Mouse (Mus musculus): ENCODE measurements around the gene Gm21958. TPM values are rescaled to one million over a fixed set of nuclear protein-coding genes. Genes with fewer than 3 reads are reported as not detected.
"Not testable (repeated sequence)": the region's sequence is repeated elsewhere in the genome, so short reads cannot be mapped to it uniquely, and the experiment has no call there.

Gm21958 gene
- polyA plus RNA-seq, 1 experiment from 2014 or later = 0.56 TPM

- Histone ChIP-seq H3K4me2 (replicated peaks) (no peak overlapping the region), H3K9ac (replicated peaks) (no peak overlapping the region), H3K9me3 (no peaks in the 10 kb centered on the region), H3K27ac (replicated peaks) (no peak overlapping the region), H3K36me3 (peaks cover 70% of the 10 kb centered on the region), H3K27me3 (no peaks in the 10 kb centered on the region), H3K4me1 (no peaks in the 10 kb centered on the region), H3K4me3 (no peak overlapping the region)
- ATAC-seq (replicated peaks) = no peak
- 95% methylated on average over 6 of the region's 6 CpGs for WGBS
Measured at GRCm38 (mm10) chr3:54715461-54715860, 1.3 kb upstream of the Gm21958 start.

DNA sequence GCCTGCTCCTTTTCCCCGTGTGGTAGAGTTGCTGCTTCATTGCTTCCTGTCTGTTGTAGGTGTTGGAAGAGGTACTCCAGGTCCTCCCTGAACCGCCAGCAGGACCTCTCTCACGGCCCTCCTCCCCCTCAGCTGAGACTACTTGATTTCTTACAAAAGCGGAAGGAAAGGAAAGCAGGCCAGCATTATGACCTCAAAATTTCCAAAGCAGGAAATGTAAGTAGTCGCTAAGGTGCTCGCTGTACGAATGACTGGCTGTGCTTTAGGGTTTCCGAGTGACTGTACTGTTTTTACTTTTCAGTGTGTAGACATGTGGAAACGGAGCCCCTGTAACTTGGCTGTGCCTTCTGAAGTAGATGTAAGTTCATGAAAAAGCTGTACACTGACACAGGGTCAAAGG is 5.2 kb downstream of the Gm21958 start:
- Histone ChIP-seq H3K4me3 (no peak overlapping the region), H3K4me1 (no peaks in the 10 kb centered on the region), H3K27me3 (no peaks in the 10 kb centered on the region), H3K9me3 (no peaks in the 10 kb centered on the region), H3K4me2 (replicated peaks) (no peak overlapping the region), H3K27ac (replicated peaks) (no peak overlapping the region), H3K36me3 (peaks cover 80% of the 10 kb centered on the region), H3K9ac (replicated peaks) (no peak overlapping the region)
- WGBS = 89% methylated on average over 9 of the region's 9 CpGs
- no peak for ATAC-seq (replicated peaks)

DNA sequence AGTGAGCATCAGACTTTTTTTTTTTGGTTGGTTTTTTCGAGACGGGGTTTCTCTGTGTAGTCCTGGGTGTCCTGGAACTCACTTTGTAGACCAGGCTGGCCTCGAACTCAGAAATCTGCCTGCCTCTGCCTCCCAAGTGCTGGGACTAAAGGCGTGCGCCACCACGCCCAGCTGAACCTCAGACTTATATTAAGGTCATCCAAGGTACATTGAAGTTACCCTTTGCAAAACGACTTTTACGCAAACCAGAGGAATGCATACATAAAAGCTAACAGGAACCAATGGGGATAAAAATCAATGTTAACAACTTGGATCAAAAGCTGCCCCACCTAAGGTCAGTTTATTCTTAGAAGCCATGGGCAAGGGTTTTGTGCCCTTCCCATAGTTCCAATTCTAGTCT is 10.0 kb downstream of the Gm21958 start:
- not testable (repeated sequence) for H3K4me2 ChIP-seq (replicated peaks); H3K27me3 ChIP-seq; H3K4me1 ChIP-seq; H3K9me3 ChIP-seq; H3K4me3 ChIP-seq; H3K9ac ChIP-seq (replicated peaks); H3K27ac ChIP-seq (replicated peaks); ATAC-seq (replicated peaks)
- WGBS = over 99% methylated on average over 8 of the region's 8 CpGs
- H3K36me3 ChIP-seq = peaks cover 77% of the 10 kb centered on the region

DNA sequence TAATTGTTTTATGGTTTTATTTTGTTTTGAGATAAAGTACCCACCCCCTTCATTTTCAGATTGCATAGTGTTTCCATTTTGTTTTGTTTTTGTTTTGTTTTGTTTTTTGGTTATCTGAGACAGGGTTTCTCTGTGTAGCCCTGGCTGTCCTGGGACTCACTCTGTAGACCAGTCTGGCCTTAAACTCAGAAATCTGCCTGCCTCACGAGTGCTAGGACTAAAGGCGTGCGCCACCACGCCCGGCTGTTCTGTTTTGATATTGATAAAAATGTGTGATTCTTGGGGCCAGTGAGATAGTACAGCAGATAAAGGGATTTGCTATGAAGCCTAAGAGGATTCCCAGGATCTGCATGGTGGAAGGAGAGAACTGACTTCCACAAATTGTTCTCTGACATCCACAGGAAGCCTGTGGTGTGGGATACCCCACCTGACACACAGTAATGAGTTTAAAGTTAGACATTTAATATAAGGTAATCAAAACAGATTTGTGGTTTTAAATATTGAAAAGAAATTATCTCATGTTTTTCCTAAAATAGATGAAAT is 14.3 kb downstream of the Gm21958 start:
- no peak for ATAC-seq (replicated peaks)
- no peaks in the 10 kb centered on the region for H3K9me3 ChIP-seq
- H3K4me2 ChIP-seq (replicated peaks) = no peak overlapping the region
- H3K4me1 ChIP-seq = peaks cover 1% of the 10 kb centered on the region; the same call in 1 of the 2 replicates
- no peak overlapping the region for H3K4me3 ChIP-seq
- no peaks in the 10 kb centered on the region for H3K27me3 ChIP-seq
- peaks cover 56% of the 10 kb centered on the region for H3K36me3 ChIP-seq
- H3K9ac ChIP-seq (replicated peaks) = no peak overlapping the region
- no peak overlapping the region for H3K27ac ChIP-seq (replicated peaks)
- 91% methylated on average over 5 of the region's 5 CpGs for WGBS

- ATAC-seq (replicated peaks) = no peak
- Histone ChIP-seq H3K27ac (replicated peaks) (peak overlapping the region; percentile 77), H3K27me3 (no peaks in the 10 kb centered on the region), H3K36me3 (peaks cover 12% of the 10 kb centered on the region), H3K4me3 (peak overlapping the region; percentile 72), H3K4me2 (replicated peaks) (peak overlapping the region; percentile 51), H3K9ac (replicated peaks) (peak overlapping the region; percentile 62), H3K4me1 (peaks cover 15% of the 10 kb centered on the region), H3K9me3 (no peaks in the 10 kb centered on the region)
- 0% methylated on average over 8 of the region's 8 CpGs for WGBS
Measured at GRCm38 (mm10) chr3:54693056-54693415, 21.1 kb downstream of the Gm21958 start.

GRCm38 (mm10) chr3:54692202-54693055 is 21.7 kb downstream of the Gm21958 start, which contains the start of gene Supt20:
TSS of gene Supt20 (plus strand) at chr3:54692807.
- Histone ChIP-seq H3K4me2 (replicated peaks) (peak within 1 kb of the TSS; percentile 77), H3K27me3 (no peaks in the 10 kb centered on the region), H3K36me3 (peaks cover 12% of the 10 kb centered on the region), H3K27ac (replicated peaks) (peak within 1 kb of the TSS; percentile 77), H3K9ac (replicated peaks) (peak within 1 kb of the TSS; percentile 62), H3K4me1 (peaks cover 15% of the 10 kb centered on the region), H3K9me3 (no peaks in the 10 kb centered on the region), H3K4me3 (peak within 1 kb of the TSS; percentile 72)
- ATAC-seq (replicated peaks) = peak; percentile 99
- WGBS = 2% methylated on average over 65 of the region's 65 CpGs

DNA sequence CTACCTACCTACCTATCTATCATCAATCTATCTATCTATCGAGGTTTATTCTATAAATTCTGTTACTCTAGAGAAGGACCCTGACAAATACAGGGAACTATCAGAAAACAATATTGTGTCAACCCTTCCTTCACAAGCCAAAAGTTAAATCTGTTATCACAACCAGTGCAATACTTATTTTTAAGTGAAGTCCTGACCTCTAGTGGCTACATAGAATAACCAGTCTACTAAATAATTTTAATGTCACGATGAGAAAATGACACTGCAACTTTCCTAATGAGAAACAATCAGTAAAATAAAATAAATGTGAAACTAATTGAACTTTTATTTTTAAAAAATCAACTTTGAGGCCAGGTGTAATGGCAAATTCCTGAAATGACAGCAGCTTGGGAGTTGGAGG is 25.1 kb downstream of the Gm21958 start:
- WGBS = 60% methylated on average over 2 of the region's 2 CpGs
- H3K27ac ChIP-seq (replicated peaks) = no peak overlapping the region
- H3K9ac ChIP-seq (replicated peaks) = no peak overlapping the region
- H3K9me3 ChIP-seq = no peaks in the 10 kb centered on the region
- H3K36me3 ChIP-seq = no peaks in the 10 kb centered on the region
- peaks cover 6% of the 10 kb centered on the region for H3K4me1 ChIP-seq
- no peak overlapping the region for H3K4me2 ChIP-seq (replicated peaks)
- no peak overlapping the region for H3K4me3 ChIP-seq
- ATAC-seq (replicated peaks) = no peak
- no peaks in the 10 kb centered on the region for H3K27me3 ChIP-seq

- H3K9me3 ChIP-seq = no peaks in the 10 kb centered on the region
- no peak overlapping the region for H3K9ac ChIP-seq (replicated peaks)
- WGBS = 58% methylated on average over 2 of the region's 2 CpGs
- ATAC-seq (replicated peaks) = no peak
- H3K4me3 ChIP-seq = no peak overlapping the region
- H3K36me3 ChIP-seq = no peaks in the 10 kb centered on the region
- no peak overlapping the region for H3K4me2 ChIP-seq (replicated peaks)
- peaks cover 3% of the 10 kb centered on the region for H3K4me1 ChIP-seq
- no peak overlapping the region for H3K27ac ChIP-seq (replicated peaks)
- H3K27me3 ChIP-seq = no peaks in the 10 kb centered on the region
Measured at GRCm38 (mm10) chr3:54687245-54687644, 26.9 kb downstream of the Gm21958 start.

DNA sequence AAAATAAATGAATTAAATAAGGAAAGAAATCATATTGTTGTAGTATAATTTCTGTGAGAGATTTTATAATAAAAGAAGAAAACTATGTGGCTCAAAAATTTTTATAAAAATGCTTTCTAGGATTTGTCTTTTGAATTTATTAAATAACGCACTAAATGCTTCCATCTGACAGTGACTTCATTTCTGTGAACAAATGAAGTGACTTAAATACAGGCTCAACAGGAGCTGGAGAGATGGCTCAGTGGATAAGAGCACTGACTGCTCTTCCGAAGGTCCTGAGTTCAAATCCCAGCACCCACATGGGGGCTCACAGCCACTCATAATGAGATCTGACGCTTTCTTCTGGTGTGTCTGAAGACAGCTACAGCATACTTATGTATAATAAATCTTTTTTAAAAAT is 29.0 kb downstream of the Gm21958 start:
- no peaks in the 10 kb centered on the region for H3K9me3 ChIP-seq
- no peaks in the 10 kb centered on the region for H3K27me3 ChIP-seq
- no peak overlapping the region for H3K9ac ChIP-seq (replicated peaks)
- H3K27ac ChIP-seq (replicated peaks) = no peak overlapping the region
- no peaks in the 10 kb centered on the region for H3K4me1 ChIP-seq
- no peaks in the 10 kb centered on the region for H3K36me3 ChIP-seq
- H3K4me2 ChIP-seq (replicated peaks) = no peak overlapping the region
- WGBS = 96% methylated on average over 3 of the region's 3 CpGs
- no peak for ATAC-seq (replicated peaks)
- no peak overlapping the region for H3K4me3 ChIP-seq

- WGBS = 73% methylated on average over 6 of the region's 6 CpGs
- no peak for ATAC-seq (replicated peaks)
Measured at GRCm38 (mm10) chr3:54681310-54682204, 32.6 kb downstream of the Gm21958 start.

GRCm38 (mm10) chr3:54676818-54677217 is 37.3 kb downstream of the Gm21958 start:
- no peak overlapping the region for H3K4me2 ChIP-seq (replicated peaks)
- 75% methylated on average over 2 of the region's 2 CpGs for WGBS
- H3K9me3 ChIP-seq = no peaks in the 10 kb centered on the region
- H3K27me3 ChIP-seq = no peaks in the 10 kb centered on the region
- no peak for ATAC-seq (replicated peaks)
- H3K27ac ChIP-seq (replicated peaks) = 0 out of 2 replicates have a peak overlapping the region, but pooled peaks have one; percentile 2
- H3K36me3 ChIP-seq = no peaks in the 10 kb centered on the region
- H3K4me3 ChIP-seq = no peak overlapping the region
- H3K9ac ChIP-seq (replicated peaks) = no peak overlapping the region
- peaks cover 3% of the 10 kb centered on the region; the same call in 1 of the 2 replicates for H3K4me1 ChIP-seq

More at GRCm38 (mm10) chr3:54681310-54682204, 32.6 kb downstream of the Gm21958 start:
- Histone ChIP-seq H3K9me3 (no peaks in the 10 kb centered on the region), H3K4me1 (no peaks in the 10 kb centered on the region), H3K4me2 (replicated peaks) (no peak overlapping the region), H3K9ac (replicated peaks) (no peak overlapping the region), H3K27me3 (no peaks in the 10 kb centered on the region), H3K27ac (replicated peaks) (no peak overlapping the region), H3K36me3 (no peaks in the 10 kb centered on the region), H3K4me3 (no peak overlapping the region)

All from forebrain, embryonic 15.5 days (tissue).